Mouse (Mus musculus) lung, adult 2 months (tissue): ENCODE results near the gene Hormad1. TPM values are rescaled to one million over a fixed set of nuclear protein-coding genes. Genes with fewer than 3 reads are reported as not detected.
"Not testable (repeated sequence)": the region's sequence is repeated elsewhere in the genome, so short reads cannot be mapped to it uniquely, and the experiment has no call there.

ENCODE experiments used
- DNase-seq: peaks from one replicate; pipeline ENCODE4 v3.0.0; 2022
- H3K4me1 ChIP-seq: fragments of 200-500 bp; 2 replicates; pipeline ENCODE4 v1.6.1; 2011; ENCODE audit warnings: low read length; ENCODE audit not compliant: control insufficient read depth, insufficient read depth
- H3K4me3 ChIP-seq: fragments of 200-500 bp; replicated peaks from 2 replicates; pipeline ENCODE3; 2011; ENCODE audit warnings: low read depth, mild to moderate bottlenecking, control low read depth, low read length; ENCODE audit errors: extremely low read depth
- CTCF ChIP-seq: fragments of 200-500 bp; IDR thresholded peaks from 2 replicates; pipeline ENCODE4 v1.5.1; 2011; ENCODE audit warnings: mild to moderate bottlenecking, low read length, control low read depth; ENCODE audit not compliant: insufficient read depth
- POLR2A ChIP-seq: fragments of 200-500 bp; IDR thresholded peaks from 2 replicates; pipeline ENCODE4 v1.6.1; 2011; ENCODE audit warnings: low read depth, mild to moderate bottlenecking, control low read depth, low read length, borderline replicate concordance; ENCODE audit errors: extremely low read depth
- WGBS: fragments of 180-500 bp; shearing (Covaris S2); methylation state at CpG from one replicate; pipeline ENCODE4 v1.1.7; 2018; 5-methylcytosine and 5-hydroxymethylcytosine counted together
- polyA plus RNA-seq: library from polyadenylated mRNA; depleted of rRNA; stranded (reverse); fragments of >200 nt; gene quantifications from 2 replicates; pipeline ENCODE4 v1.2.3, GENCODE M21; 2012

The Hormad1 gene
- polyA plus RNA-seq, 1 experiment: not detected

DNA sequence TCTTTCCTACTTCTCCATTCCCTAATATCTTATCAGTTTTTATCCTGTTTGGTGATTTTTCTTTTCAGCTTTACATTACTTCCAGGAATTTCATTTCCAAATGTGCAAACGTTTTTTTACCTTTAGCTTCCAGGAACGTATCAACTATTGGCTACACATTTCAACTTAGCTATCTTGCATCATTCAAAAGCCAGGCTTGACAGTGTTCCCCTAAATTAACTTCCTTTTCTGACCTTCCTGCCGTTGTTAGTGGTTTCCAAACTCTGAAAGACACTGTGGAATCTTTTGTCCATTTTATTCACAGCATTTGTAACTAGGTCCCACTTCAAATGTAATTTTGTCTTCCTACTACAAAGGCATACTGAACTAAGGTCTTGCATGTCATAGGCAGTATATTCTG, 49.7 kb downstream of the Hormad1 start:
- no peak for DNase-seq
- 57% methylated on average over 3 of the region's 3 CpGs for WGBS
- Histone ChIP-seq H3K4me3 (no peak overlapping the region), H3K4me1 (no peaks in the 10 kb centered on the region)
- TF ChIP-seq CTCF (no peak), POLR2A (no peak)

DNA sequence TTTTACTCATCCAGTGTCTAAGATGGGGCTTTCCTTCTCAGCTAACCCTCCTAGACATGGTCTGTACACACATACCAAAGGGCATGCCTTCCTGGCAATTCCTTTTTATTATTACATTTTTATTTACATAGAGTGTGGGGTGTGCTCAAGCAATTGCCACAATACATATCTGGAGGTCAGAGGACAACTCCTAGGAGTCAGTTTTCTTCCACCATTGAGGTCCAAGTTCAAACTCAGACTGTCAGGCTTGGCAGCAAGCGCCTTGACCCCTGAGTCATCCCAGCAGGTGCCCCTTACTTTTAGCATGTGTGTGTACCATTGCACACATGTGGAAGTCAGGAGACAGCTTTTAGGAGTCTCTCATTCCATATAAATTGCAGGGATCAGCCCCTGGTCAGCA, 54.5 kb downstream of the Hormad1 start:
- TF ChIP-seq POLR2A (no peak), CTCF (no peak)
- DNase-seq: no peak
- WGBS: 97% methylated on average over 1 of the region's 1 CpGs

DNA sequence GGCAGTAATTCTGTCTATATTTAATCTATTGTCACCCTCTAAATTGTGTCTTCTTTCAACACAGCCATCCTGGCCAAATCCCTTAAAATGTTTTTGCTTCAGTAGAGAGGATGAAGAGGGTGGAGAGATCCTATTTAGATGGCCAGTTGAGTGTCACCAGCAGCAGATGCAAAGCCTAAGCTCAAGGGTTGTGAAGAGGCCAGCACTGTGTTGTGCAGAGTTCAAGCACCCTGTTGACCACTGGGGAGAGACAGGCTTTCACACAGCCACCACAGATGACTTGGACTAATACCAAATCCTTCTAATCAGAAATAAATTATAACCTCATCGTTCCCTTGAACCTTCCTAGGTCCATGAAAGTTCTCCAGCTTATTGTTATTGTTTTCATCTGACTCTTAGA, 59.0 kb downstream of the Hormad1 start:
- Histone ChIP-seq H3K4me3 (no peak overlapping the region), H3K4me1 (no peaks in the 10 kb centered on the region)
- TF ChIP-seq CTCF: no peak
- no peak for TF ChIP-seq POLR2A
- 34% methylated on average over 1 of the region's 1 CpGs for WGBS
- no peak for DNase-seq

More for the DNA sequence above, 54.5 kb downstream of the Hormad1 start:
- Histone ChIP-seq H3K4me1 (no peaks in the 10 kb centered on the region), H3K4me3 (no peak overlapping the region)

DNA sequence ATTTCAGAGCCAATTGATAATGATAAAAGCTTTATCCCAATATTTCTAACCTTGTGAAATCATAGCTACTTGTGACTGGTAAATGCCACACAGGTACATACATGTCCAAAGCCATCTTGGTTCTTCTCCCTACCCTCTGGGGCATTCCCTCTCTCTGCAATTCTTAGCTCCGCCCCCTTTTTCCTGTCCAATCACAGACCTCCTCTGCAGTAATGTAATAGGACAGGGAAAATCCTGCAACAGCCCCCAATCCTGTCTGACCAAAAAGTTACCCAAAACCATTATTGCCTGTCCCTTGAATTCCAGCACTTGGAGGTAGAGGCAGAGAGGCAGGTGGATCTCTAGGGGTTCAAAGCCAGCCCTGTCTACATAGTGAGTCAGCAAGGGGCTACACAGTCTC, 61.8 kb downstream of the Hormad1 start:
- WGBS: 91% methylated on average over 1 of the region's 1 CpGs

DNA sequence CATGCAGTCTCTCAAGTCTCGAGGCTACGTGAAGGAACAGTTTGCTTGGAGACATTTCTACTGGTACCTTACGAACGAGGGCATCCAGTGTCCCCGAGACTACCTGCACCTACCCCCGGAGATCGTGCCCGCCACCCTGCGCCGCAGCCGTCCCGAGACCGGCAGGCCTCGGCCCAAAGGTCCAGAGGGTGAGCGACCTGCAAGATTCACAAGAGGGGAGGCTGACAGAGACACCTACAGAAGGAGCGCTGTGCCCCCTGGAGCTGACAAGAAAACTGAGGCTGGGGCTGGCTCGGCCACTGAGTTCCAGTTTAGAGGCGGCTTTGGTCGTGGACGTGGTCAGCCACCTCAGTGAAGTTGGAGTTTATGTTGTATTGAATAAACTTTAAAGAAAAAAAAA, 62.9 kb downstream of the Hormad1 start:
- DNase-seq: not testable (repeated sequence)
- WGBS: 95% methylated on average over 20 of the region's 20 CpGs

More for the DNA sequence above, 61.8 kb downstream of the Hormad1 start:
- Histone ChIP-seq H3K4me1 (peaks cover 2% of the 10 kb centered on the region; the same call in 1 of the 2 replicates), H3K4me3 (no peak overlapping the region)
- no peak for TF ChIP-seq CTCF
- no peak for TF ChIP-seq POLR2A
- DNase-seq: no peak

DNA sequence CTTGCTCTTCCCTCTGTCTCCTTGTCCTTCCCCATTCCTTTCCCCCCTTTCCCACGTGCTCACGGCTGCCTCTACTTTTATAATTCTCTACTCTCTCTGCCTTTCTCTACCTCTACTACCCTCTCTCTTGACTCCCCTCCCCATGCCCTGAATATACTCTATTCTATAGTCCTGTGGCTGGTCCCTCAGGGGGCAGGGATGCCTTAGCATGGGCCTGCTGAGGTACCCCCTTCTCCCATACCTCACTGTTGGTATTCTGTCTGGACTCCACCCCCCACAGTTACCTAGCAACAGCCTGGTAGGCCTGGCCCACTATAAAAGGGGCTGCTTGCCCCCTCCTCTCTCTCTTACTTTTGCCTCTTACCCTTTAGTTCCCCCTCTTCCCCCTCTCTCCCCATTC, 64.1 kb downstream of the Hormad1 start:
- TF ChIP-seq POLR2A: no peak
- no peak for TF ChIP-seq CTCF
- peaks cover 2% of the 10 kb centered on the region; the same call in 1 of the 2 replicates for H3K4me1 ChIP-seq
- no peak for DNase-seq
- WGBS: 65% methylated on average over 2 of the region's 2 CpGs
- H3K4me3 ChIP-seq: no peak overlapping the region

More for the DNA sequence above, 62.9 kb downstream of the Hormad1 start:
- H3K4me1 ChIP-seq, H3K4me3 ChIP-seq: not testable (repeated sequence)

DNA sequence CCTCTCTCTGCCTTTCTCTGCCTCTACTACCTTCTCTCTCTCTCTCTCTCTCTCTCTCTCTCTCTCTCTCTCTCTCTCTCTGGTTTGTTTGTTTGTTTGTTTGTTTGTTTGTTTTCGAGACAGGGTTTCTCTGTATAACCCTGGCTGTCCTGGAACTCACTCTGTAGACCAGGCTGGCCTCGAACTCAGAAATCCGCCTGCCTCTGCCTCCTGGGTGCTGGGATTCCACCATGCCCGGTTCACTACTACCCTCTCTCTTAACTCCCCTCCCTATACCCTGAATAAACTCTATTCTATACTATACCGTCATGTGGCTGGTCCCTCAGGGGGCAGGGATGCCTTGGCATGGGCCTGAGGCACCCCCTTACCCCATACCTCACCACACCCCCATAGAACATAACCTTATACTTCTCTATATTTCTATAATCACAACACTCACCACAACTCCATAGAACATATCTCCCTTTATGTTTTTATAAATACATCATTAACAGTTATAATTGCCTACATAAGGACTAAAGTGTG, 64.6 kb downstream of the Hormad1 start:
- peak overlapping the region; percentile 53 for H3K4me3 ChIP-seq
- not testable (repeated sequence) for DNase-seq, H3K4me1 ChIP-seq
- WGBS: 66% methylated on average over 5 of the region's 5 CpGs

DNA sequence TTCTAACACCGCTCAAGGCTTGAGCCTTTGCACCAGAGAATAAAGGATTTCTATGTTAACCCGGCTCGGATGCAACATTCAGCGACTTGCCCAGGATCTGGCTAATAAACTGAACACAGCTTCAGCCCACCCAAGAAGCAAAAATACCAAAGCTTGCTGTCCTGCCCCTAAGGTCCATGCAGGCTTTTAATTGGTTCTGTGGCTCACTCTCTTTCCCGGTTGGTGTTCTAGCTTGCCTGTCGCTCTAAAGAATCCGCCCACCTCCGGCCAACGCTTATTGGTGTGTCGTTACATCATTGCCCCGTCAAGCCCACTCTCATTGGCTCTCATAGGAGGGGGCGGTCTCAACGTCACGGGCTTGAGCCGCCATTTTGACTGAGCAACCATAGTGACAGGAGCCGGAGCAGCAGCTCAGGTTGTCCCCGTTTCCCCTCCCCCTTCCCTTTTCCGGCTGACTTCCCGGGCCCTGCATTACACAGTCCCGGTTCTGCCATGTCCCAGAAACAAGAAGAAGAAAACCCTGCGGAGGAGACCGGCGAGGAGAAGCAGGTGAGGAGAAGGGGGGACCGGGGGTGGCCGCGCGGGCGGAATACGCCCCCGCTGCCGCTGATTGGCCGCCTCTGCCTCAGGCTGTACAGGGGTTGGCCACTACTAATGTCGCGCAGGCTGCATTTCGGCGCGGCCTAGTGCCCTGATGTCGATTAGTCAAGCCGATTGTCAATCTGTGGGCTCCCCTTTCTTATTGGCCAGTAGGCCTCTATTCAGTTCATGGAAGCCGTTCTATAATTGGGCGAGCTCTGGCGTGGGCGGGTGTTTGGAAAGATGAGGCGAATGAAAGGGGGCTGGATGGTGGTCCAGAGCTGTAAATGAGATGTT, 65.4 kb downstream of the Hormad1 start, which contains the start of gene Ensa:
Gene Ensa (plus strand): TSS at position 366 of the 876 bp plus-strand sequence.
- peaks cover 2% of the 10 kb centered on the region; the same call in 1 of the 2 replicates for H3K4me1 ChIP-seq
- WGBS: under 1% methylated on average over 44 of the region's 44 CpGs
- DNase-seq: peak; percentile 97
- TF ChIP-seq POLR2A (peak; percentile 92), CTCF (no peak)
- H3K4me3 ChIP-seq: peak within 1 kb of the TSS; percentile 90

DNA sequence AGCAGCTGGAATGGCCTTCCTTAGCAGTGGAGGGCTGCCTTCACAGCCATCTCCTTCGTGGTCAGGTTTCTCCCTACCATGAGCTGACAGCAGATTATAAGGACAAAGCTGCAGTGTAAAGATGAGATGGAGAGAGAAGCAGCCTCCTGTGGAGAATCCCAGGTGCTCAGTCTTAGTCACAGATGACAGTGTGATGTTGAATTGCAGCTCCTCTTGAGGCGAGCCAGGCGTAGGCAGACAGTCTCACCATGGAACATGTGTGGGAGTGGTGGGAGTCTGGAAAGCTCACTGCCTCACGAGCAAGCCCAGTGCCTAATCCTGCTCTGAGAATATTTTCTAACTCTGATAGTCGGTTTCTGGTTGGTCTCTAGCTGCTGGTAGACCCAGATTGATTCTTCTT, 68.3 kb downstream of the Hormad1 start:
- 81% methylated on average over 5 of the region's 5 CpGs for WGBS
- no peak overlapping the region for H3K4me3 ChIP-seq
- DNase-seq: no peak
- TF ChIP-seq CTCF: no peak
- TF ChIP-seq POLR2A: no peak
- peaks cover 2% of the 10 kb centered on the region; the same call in 1 of the 2 replicates for H3K4me1 ChIP-seq

DNA sequence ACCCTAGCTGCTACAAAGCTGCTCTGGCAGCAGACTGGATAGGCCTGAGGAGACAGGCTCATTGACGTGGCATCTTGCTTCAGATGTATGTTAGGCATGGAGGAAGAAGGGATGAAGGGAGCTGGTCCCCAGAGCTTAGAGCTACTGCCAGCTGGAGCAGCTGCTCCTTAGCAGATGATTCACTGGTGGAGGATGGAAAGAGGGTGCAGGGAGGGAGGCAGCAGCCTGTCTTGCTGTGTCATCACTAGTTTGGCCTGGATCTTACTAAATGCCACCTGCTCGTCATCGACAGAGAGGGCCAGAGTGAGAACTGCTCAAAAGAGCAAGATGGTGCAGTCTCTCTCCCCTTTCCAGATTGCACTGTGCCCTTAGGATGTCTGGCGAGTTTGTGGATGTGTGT, 70.3 kb downstream of the Hormad1 start:
- whole genome bisulfite sequencing: 74% methylated on average over 4 of the region's 4 CpGs
- TF ChIP-seq CTCF: no peak
- no peak for TF ChIP-seq POLR2A
- no peak for DNase-seq

More for the DNA sequence above, 70.3 kb downstream of the Hormad1 start:
- Histone ChIP-seq H3K4me3 (no peak overlapping the region), H3K4me1 (peaks cover 2% of the 10 kb centered on the region; the same call in 1 of the 2 replicates)
